ENCODE assay signal across 32 mouse cellular contexts in the genomic region with DNA sequence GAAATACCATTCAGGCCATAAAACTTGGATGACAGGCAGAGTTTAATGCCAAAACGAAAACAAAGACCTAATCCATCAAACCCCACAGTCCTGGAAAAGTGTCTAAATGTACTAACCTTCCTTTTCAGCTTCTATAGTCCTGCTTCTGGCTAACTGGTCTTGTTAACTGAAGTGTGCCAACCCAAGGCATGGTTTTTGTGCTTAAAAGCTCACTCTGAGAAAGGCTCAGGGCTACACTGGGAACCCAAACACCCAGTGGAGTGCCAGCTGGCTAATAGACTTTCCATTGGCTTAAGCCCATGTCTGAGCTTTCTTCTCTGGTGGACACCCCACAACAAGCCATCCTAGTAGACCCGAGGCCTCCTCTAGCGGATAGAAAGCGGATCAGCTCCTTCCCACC.
DNase-seq lines count a peak whose midpoint lies in the region; ATAC-seq lines count a peak whose summit lies in the region.
"Had no signal": no experiment of that assay in that cellular context is flagged by ENCODE, and none has a peak within 500 bp of the region (broad histone marks: within the 10 kb centered on the region; RNA-seq: fewer than 3 reads in every experiment).

No protein-coding gene starts in this region.

- H3K9ac ChIP-seq in forebrain, embryonic 16.5 days (replicated peaks; ENCODE audit: low read depth, low read length), result no peak overlapping the region
- no peak overlapping the region for H3K9ac ChIP-seq in forebrain, embryonic 11.5 days (ENCODE audit: low read length)
- H3K9ac ChIP-seq: embryonic facial prominence, embryonic 15.5 days; limb, embryonic 13.5 days; liver, embryonic 12.5 days; midbrain, embryonic 15.5 days had no signal

- H3K27me3 ChIP-seq in forebrain, embryonic 16.5 days (replicated peaks; ENCODE audit: control insufficient read depth, insufficient read depth, low read length), result no peaks in the 10 kb centered on the region
- H3K27me3 ChIP-seq in forebrain, embryonic 11.5 days (ENCODE audit: control insufficient read depth, insufficient read depth, low read length), result no peaks in the 10 kb centered on the region
- H3K27me3 ChIP-seq: CH12.LX; midbrain, embryonic 15.5 days had no signal

- H3K4me1 ChIP-seq in forebrain, embryonic 16.5 days (replicated peaks; ENCODE audit: control insufficient read depth, insufficient read depth, low read length), result peaks cover 22% of the 10 kb centered on the region
- H3K4me1 ChIP-seq in forebrain, embryonic 11.5 days (replicated peaks; ENCODE audit: control insufficient read depth, insufficient read depth, low read length), result peaks cover 19% of the 10 kb centered on the region
- H3K4me1 ChIP-seq: liver, embryonic 12.5 days had no signal

- H3K4me3 ChIP-seq in forebrain, embryonic 16.5 days (replicated peaks; ENCODE audit: low read length), result no peak overlapping the region
- H3K4me3 ChIP-seq in forebrain, embryonic 11.5 days (ENCODE audit: low read depth, low read length), result no peak overlapping the region
- H3K4me3 ChIP-seq: embryonic facial prominence, embryonic 10.5 days; embryonic facial prominence, embryonic 15.5 days; gastrocnemius, adult 2 months; limb, embryonic 13.5 days; liver, embryonic 12.5 days; midbrain, embryonic 15.5 days had no signal

- WGBS in forebrain, embryonic 16.5 days, result 59% methylated on average over 4 of the region's 4 CpGs
- WGBS in forebrain, embryonic 11.5 days, result 91% methylated on average over 4 of the region's 4 CpGs

- peak; percentile 69 for ATAC-seq in forebrain, embryonic 16.5 days
- no peak for ATAC-seq in forebrain, embryonic 11.5 days (replicated peaks; ENCODE audit: low FRiP score)
- ATAC-seq: activated CD4-positive, CD25-positive, alpha-beta regulatory T cell, adult 4 months; intestine, embryonic 16.5 days; liver, embryonic 12.5 days; lung, postnatal 0 days; midbrain, embryonic 15.5 days had no signal

- H3K9me3 ChIP-seq in forebrain, embryonic 16.5 days (ENCODE audit: control insufficient read depth, low read length), result no peaks in the 10 kb centered on the region
- H3K9me3 ChIP-seq in forebrain, embryonic 11.5 days (ENCODE audit: control insufficient read depth, low read length), result no peaks in the 10 kb centered on the region
- H3K9me3 ChIP-seq: embryonic facial prominence, embryonic 15.5 days; limb, embryonic 13.5 days; liver, embryonic 12.5 days; midbrain, embryonic 15.5 days had no signal

- DNase-seq in cerebellum, adult 9-11 months, result peak; percentile 24
- no peak for DNase-seq in cerebellum, adult 9-10 months
- DNase-seq in forebrain, embryonic 11.5 days (ENCODE audit: low spot score), result no peak
- DNase-seq in layer of hippocampus, postnatal 10 days (ENCODE audit: low spot score in 2 of 2), result peak; percentile 55 to 62
- DNase-seq in layer of hippocampus, adult 11-12 months (ENCODE audit: low spot score), result no peak
- DNase-seq in right cerebral cortex, postnatal 10 days (ENCODE audit: low spot score in 2 of 2), result peak; percentile 72 to 79
- no peak for DNase-seq in right cerebral cortex, postnatal 14 days
- DNase-seq: adrenal gland, adult 2 months; adrenal gland, postnatal 36 days; cerebellum, adult 8-10 months; gastrocnemius, adult 2 months; gastrocnemius, postnatal 36 days; heart, adult 18-20 months; heart, postnatal 36 days; kidney, adult 8-10 months; kidney, postnatal 4 days; lung, adult 18-20 months; right cerebral cortex, postnatal 4 days; thymus, adult 2 months; thymus, postnatal 36 days had no signal

- H3K27ac ChIP-seq in forebrain, embryonic 16.5 days (ENCODE audit: low read length), result no peak overlapping the region
- no peak overlapping the region for H3K27ac ChIP-seq in forebrain, embryonic 11.5 days (ENCODE audit: low read depth, low read length)
- H3K27ac ChIP-seq: embryonic facial prominence, embryonic 10.5 days; embryonic facial prominence, embryonic 15.5 days; gastrocnemius, adult 2 months; kidney, postnatal 0 days; limb, embryonic 13.5 days; liver, embryonic 12.5 days; midbrain, embryonic 15.5 days had no signal

- H3K36me3 ChIP-seq in forebrain, embryonic 16.5 days (ENCODE audit: control insufficient read depth, insufficient read depth), result no peaks in the 10 kb centered on the region
- no peaks in the 10 kb centered on the region for H3K36me3 ChIP-seq in forebrain, embryonic 11.5 days (ENCODE audit: control insufficient read depth, insufficient read depth, low read length)
- H3K36me3 ChIP-seq: embryonic facial prominence, embryonic 10.5 days; embryonic facial prominence, embryonic 15.5 days; limb, embryonic 13.5 days; liver, embryonic 12.5 days; midbrain, embryonic 15.5 days had no signal

- H3K4me2 ChIP-seq in forebrain, embryonic 16.5 days (ENCODE audit: low read length), result no peak overlapping the region
- no peak overlapping the region for H3K4me2 ChIP-seq in forebrain, embryonic 11.5 days (ENCODE audit: low read depth, low read length, severe bottlenecking)
- H3K4me2 ChIP-seq: embryonic facial prominence, embryonic 15.5 days; heart, embryonic 11.5 days; limb, embryonic 13.5 days; liver, embryonic 12.5 days; midbrain, embryonic 15.5 days had no signal

Comparison
In these comparisons a context has a peak if more than half of its experiments do, and no peak if none do; other contexts are left out.
1. DNase-seq: peak in cerebellum, adult 9-11 months (single experiment), layer of hippocampus, postnatal 10 days (2 of 2) and right cerebral cortex, postnatal 10 days (2 of 2); none in cerebellum, adult 9-10 months (single experiment), forebrain, embryonic 11.5 days (single experiment), layer of hippocampus, adult 11-12 months (single experiment) and right cerebral cortex, postnatal 14 days (single experiment).